Mouse (Mus musculus) megakaryocyte, embryonic 14.5 days (primary cell): ENCODE measurements around the gene Gm3238. TPM values are rescaled to one million over a fixed set of nuclear protein-coding genes. Genes with fewer than 3 reads are reported as not detected.

Source experiments
- H3K27me3 ChIP-seq: replicated peaks from 2 replicates; pipeline ENCODE3; 2012; ENCODE audit warnings: inconsistent platforms
- H3K36me3 ChIP-seq: replicated peaks from 2 replicates; pipeline ENCODE3; 2012; ENCODE audit warnings: low read length, inconsistent platforms, mixed read lengths
- H3K4me1 ChIP-seq: 2 replicates; pipeline ENCODE4 v1.6.1; 2012; ENCODE audit warnings: inconsistent platforms
- H3K4me3 ChIP-seq: replicated peaks from 2 replicates; pipeline ENCODE3; 2012; ENCODE audit warnings: moderate library complexity, mild to moderate bottlenecking, inconsistent platforms
- H3K9me3 ChIP-seq: 2 replicates; pipeline ENCODE4 v1.6.1; 2012; ENCODE audit warnings: inconsistent platforms
- FLI1 ChIP-seq: IDR thresholded peaks from 2 replicates; pipeline ENCODE4 v1.6.1; 2012; ENCODE audit warnings: low read length, inconsistent platforms, mixed read lengths
- GATA1 ChIP-seq: IDR thresholded peaks from 3 replicates; pipeline ENCODE4 v1.6.1; 2012; ENCODE audit warnings: mixed read lengths, low read length, inconsistent platforms, borderline replicate concordance
- polyA plus RNA-seq: library from polyadenylated mRNA; stranded (reverse); fragments of >175 nt; gene quantifications from 2 replicates; pipeline ENCODE4 v1.2.3, GENCODE M21; 2012; ENCODE audit warnings: low replicate concordance; ENCODE audit not compliant: insufficient read depth

Gene Gm3238
- polyA plus RNA-seq, 1 experiment, result not detected

DNA sequence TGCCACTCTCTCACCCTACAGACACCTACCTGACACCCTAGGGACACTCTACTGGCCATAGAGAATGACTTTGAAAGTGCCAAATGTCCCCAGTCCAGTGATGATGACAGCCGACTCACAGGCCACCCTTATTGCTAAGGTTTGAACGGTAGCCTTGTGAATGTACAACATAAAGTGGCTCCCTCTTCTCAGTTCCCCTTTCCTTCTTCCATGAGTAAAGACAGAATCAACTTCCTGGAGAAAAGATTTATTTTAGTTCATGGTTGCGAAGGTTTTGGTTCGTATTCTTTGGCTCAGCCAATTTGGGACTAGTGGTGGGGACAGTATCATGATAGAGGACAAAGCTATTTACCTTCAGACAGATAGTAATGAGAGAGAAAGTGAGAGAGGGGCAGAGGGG, 32.2 kb downstream of the Gm3238 start:
- Histone ChIP-seq H3K4me1 (peaks cover 3% of the 10 kb centered on the region; the same call in 1 of the 2 replicates), H3K4me3 (no peak overlapping the region), H3K9me3 (peaks cover 9% of the 10 kb centered on the region), H3K36me3 (no peaks in the 10 kb centered on the region), H3K27me3 (peaks cover 47% of the 10 kb centered on the region)
- TF ChIP-seq FLI1 (no peak), GATA1 (no peak)

DNA sequence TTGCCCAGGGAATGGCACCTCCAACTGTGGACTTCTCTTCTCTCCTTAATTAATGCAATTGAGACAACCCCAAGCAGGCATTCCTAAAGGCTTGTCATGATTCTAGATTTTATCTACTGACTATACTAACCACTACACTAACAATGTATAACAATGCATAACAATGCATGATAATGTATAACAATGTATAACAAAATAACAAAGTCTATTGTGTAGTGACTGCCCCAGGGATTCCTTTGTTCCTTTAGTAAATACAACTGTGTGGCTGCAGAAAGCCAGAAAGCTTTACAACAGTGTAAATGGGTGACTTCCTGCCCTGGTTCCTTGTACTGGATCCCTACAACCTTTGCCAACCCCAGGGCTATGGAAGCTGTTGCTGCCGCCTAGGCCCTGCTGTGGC, 35.2 kb downstream of the Gm3238 start:
- TF ChIP-seq GATA1 (no peak), FLI1 (no peak)
- peaks cover 9% of the 10 kb centered on the region for H3K4me1 ChIP-seq
- H3K9me3 ChIP-seq, result peaks cover 11% of the 10 kb centered on the region
- no peak overlapping the region for H3K4me3 ChIP-seq
- peaks cover 39% of the 10 kb centered on the region for H3K27me3 ChIP-seq
- H3K36me3 ChIP-seq, result no peaks in the 10 kb centered on the region

DNA sequence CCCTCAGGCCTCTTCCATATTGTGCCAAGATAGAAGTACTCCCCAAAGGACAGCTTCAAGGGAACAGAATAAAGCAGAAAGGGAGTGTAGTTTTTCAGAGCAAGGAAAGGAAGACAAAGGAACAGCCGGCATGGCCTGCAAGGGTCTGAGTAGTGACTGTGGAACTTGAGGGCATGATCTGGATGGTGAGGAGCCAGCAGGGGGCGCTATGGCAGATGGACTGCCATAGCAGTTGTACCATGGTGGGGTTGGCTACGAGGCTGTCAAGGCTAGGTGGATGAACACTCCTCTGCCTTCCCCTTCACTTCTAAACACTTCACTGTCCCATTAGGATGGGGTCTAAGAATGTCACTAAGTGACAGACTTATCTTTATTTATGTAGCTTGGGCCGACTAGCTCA, 41.9 kb downstream of the Gm3238 start:
- TF ChIP-seq GATA1, result no peak
- no peak for TF ChIP-seq FLI1

DNA sequence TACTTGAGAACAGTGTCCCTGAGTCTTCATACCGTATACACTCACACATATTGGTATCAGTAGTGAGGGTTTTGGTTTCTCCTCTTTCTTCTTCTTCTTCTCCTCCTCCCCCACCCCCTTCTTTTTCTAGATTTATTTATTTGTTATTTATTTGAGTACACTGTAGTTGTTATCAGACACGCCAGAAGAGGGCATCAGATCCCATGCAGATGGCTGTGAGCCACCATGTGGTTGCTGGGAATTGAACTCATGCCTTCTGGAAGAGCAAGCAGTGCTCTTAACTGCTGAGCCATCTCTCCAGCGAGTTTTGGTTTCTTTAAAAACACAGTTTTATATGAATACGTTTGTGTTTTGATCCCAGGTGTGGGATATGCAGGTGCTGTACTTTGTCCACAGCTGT, 42.8 kb downstream of the Gm3238 start:
- Histone ChIP-seq H3K27me3 (peaks cover 35% of the 10 kb centered on the region), H3K4me1 (peaks cover 5% of the 10 kb centered on the region), H3K4me3 (no peak overlapping the region), H3K9me3 (no peaks in the 10 kb centered on the region), H3K36me3 (no peaks in the 10 kb centered on the region)
- TF ChIP-seq FLI1 (no peak), GATA1 (no peak)

More for the DNA sequence above, 41.9 kb downstream of the Gm3238 start:
- Histone ChIP-seq H3K4me1 (peaks cover 5% of the 10 kb centered on the region), H3K27me3 (peaks cover 29% of the 10 kb centered on the region), H3K4me3 (no peak overlapping the region), H3K9me3 (peaks cover 4% of the 10 kb centered on the region; the same call in 1 of the 2 replicates), H3K36me3 (no peaks in the 10 kb centered on the region)

DNA sequence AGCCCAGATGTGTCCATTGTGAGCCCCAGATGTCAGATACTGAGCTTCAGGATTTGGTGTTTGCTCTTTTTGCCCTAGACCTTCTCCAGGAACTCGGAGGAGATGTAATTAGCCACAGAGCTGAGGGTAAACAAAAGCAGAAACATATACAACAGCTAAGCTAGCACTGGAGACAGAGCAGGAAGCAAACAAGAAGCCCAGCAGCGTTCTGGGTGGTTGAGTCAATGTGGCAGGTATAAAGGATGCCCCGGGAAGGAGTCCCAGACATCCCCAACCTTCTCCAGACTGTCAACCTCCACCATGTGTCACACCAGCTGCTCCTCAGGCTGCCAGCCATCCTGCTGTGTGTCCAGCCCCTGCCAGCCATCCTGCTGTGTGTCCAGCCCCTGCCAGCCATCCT, 44.9 kb downstream of the Gm3238 start, which contains the start of gene Gm10100:
Gm10100 (plus strand) TSS at position 301 of the 400 bp plus-strand sequence.
- Histone ChIP-seq H3K4me3 (no peak within 1 kb of the TSS), H3K27me3 (peaks cover 26% of the 10 kb centered on the region), H3K36me3 (no peaks in the 10 kb centered on the region), H3K4me1 (peaks cover 2% of the 10 kb centered on the region), H3K9me3 (no peaks in the 10 kb centered on the region)
- no peak for TF ChIP-seq FLI1
- no peak for TF ChIP-seq GATA1

DNA sequence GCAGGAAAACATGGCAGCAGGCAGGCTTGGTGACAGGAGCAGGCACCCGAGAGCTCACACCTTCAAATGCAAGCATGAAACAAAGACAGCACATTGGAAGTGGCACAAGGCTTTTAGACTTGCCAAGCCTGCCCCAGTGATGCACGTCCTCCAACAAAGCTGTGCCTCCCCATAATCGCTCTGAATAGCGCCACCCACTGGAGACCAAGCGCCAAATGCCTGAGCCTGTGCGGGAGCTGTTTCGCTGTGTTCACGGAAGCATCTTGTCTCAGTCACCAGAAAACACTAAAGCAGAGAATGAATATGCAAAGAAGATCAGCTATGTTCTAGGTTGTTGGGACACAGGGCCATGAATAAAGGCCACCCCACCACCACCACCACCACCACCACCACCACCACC, 46.3 kb downstream of the Gm3238 start:
- Histone ChIP-seq H3K4me1 (no peaks in the 10 kb centered on the region), H3K36me3 (no peaks in the 10 kb centered on the region), H3K4me3 (no peak overlapping the region), H3K27me3 (peaks cover 27% of the 10 kb centered on the region), H3K9me3 (0 out of 2 replicates have a peak, but pooled peaks cover 4% of the 10 kb centered on the region)
- TF ChIP-seq GATA1 (no peak), FLI1 (no peak)

Other genes starting within 250 kb of the Gm3238 start
- gene Itgb2, start 241.1 kb downstream of the Gm3238 start, polyA plus RNA-seq, result 35.5 and 120 TPM in 2 replicates
- gene Pttg1ip, start 189.6 kb downstream of the Gm3238 start, polyA plus RNA-seq, result 284 and 814 TPM in 2 replicates
- 11.6 and 90.7 TPM in 2 replicates for gene Sumo3, start 165.2 kb downstream of the Gm3238 start, polyA plus RNA-seq
- gene Gm49325, start 165.1 kb downstream of the Gm3238 start, polyA plus RNA-seq, result 9.0 and 23.2 TPM in 2 replicates
- 14.2 and 28.4 TPM in 2 replicates for gene Ube2g2, start 149.1 kb downstream of the Gm3238 start, polyA plus RNA-seq
- 1.0 and 1.3 TPM in 2 replicates for gene Tspear, start 84.8 kb downstream of the Gm3238 start, polyA plus RNA-seq
- not detected in 2 replicates for gene Gm19402, start 80.6 kb downstream of the Gm3238 start, polyA plus RNA-seq
- gene Gm9508, start 74.1 kb downstream of the Gm3238 start, polyA plus RNA-seq, result not detected in 2 replicates
- gene Gm10272, start 64.7 kb downstream of the Gm3238 start, polyA plus RNA-seq, result not detected in 2 replicates
- gene Gm10024, start 59.9 kb downstream of the Gm3238 start, polyA plus RNA-seq, result not detected in 2 replicates
- gene Gm10142, start 55.5 kb downstream of the Gm3238 start, polyA plus RNA-seq, result not detected in 2 replicates
- not detected in 2 replicates for gene Krtap12-1, start 50.7 kb downstream of the Gm3238 start, polyA plus RNA-seq
- gene Gm10100, start 44.8 kb downstream of the Gm3238 start, polyA plus RNA-seq, result not detected in 2 replicates
- gene Gm18596, start 28.7 kb downstream of the Gm3238 start, polyA plus RNA-seq, result not detected in 2 replicates
- not detected in 2 replicates for gene Gm9736, start 20.0 kb downstream of the Gm3238 start, polyA plus RNA-seq
- gene Gm3233, start 11.6 kb downstream of the Gm3238 start, polyA plus RNA-seq, result not detected in 2 replicates
- not detected in 2 replicates for gene Gm7138, start 5.6 kb upstream of the Gm3238 start, polyA plus RNA-seq
- gene Gm3250, start 11.2 kb upstream of the Gm3238 start, polyA plus RNA-seq, result not detected in 2 replicates
- gene Gm7137, start 16.9 kb upstream of the Gm3238 start, polyA plus RNA-seq, result not detected in 2 replicates
- gene Gm9639, start 23.8 kb upstream of the Gm3238 start, polyA plus RNA-seq, result not detected in 2 replicates
- gene Gm19668, start 27.8 kb upstream of the Gm3238 start, polyA plus RNA-seq, result not detected in 2 replicates
- gene Gm9507, start 40.5 kb upstream of the Gm3238 start, polyA plus RNA-seq, result not detected in 2 replicates
- gene Gm2696, start 43.4 kb upstream of the Gm3238 start, polyA plus RNA-seq, result not detected in 2 replicates
- gene Krtap10-4, start 55.8 kb upstream of the Gm3238 start, polyA plus RNA-seq, result not detected in 2 replicates
- not detected in 2 replicates for gene Krtap10-10, start 64.6 kb upstream of the Gm3238 start, polyA plus RNA-seq
- not detected in 2 replicates for gene Gm36176, start 75.5 kb upstream of the Gm3238 start, polyA plus RNA-seq
- gene Gm10318, start 81.5 kb upstream of the Gm3238 start, polyA plus RNA-seq, result not detected in 2 replicates
- gene Gm3285, start 90.7 kb upstream of the Gm3238 start, polyA plus RNA-seq, result not detected in 2 replicates
- 0.03 TPM in 1 of 2 replicates, not detected in the other for gene Lrrc3, start 131.2 kb upstream of the Gm3238 start, polyA plus RNA-seq
- gene Trpm2, start 199.2 kb upstream of the Gm3238 start, polyA plus RNA-seq, result 2.7 TPM in 1 of 2 replicates, not detected in the other
- 10.0 and 22.2 TPM in 2 replicates for gene 1810043G02Rik, start 207.2 kb upstream of the Gm3238 start, polyA plus RNA-seq
- gene Pfkl, start 238.8 kb upstream of the Gm3238 start, polyA plus RNA-seq, result 333 and 674 TPM in 2 replicates